In genomic region chr7:47076193-47076592, GRCm38 (mm10) we compare ENCODE assay signal across 27 mouse cellular contexts. TPM values are rescaled to one million over a fixed set of nuclear protein-coding genes. Genes with fewer than 3 reads are reported as not detected.
DNase-seq lines count a peak whose midpoint lies in the region; ATAC-seq and TF ChIP-seq lines count a peak whose summit lies in the region.
"Had no signal": no experiment of that assay in that cellular context is flagged by ENCODE, and none has a peak within 500 bp of the region (broad histone marks: within the 10 kb centered on the region; RNA-seq: fewer than 3 reads in every experiment).

No protein-coding gene starts in this region.

- H3K4me3 ChIP-seq in layer of hippocampus, adult 2 months, result no peak overlapping the region
- H3K4me3 ChIP-seq in brown adipose tissue, adult 24 weeks (ENCODE audit: insufficient read depth, low read depth, low read length), result no peak overlapping the region
- H3K4me3 ChIP-seq: embryonic facial prominence, embryonic 13.5 days; embryonic facial prominence, embryonic 15.5 days; erythroblast, embryonic 14.5 days; forebrain, embryonic 10.5 days; forebrain, embryonic 12.5 days had no signal

- intact Hi-C loops in left cerebral cortex, postnatal 4 days (cut with DNase I), result no loop called here

- H3K4me1 ChIP-seq in brown adipose tissue, adult 24 weeks (ENCODE audit: control insufficient read depth, insufficient read depth, insufficient read length, low read length), result peaks cover 16% of the 10 kb centered on the region
- H3K4me1 ChIP-seq: forebrain, embryonic 12.5 days had no signal

- DNase-seq in cerebellum, postnatal 14 days, result peak; percentile 61 to 71
- no peak for DNase-seq in layer of hippocampus, adult 2 months (ENCODE audit: low spot score in 2 of 2)
- no peak for DNase-seq in layer of hippocampus, adult 9-10 months (ENCODE audit: low spot score)
- peak; percentile 58 for DNase-seq in left cerebral cortex, postnatal 4 days
- no peak for DNase-seq in left cerebral cortex, adult 8-10 months (ENCODE audit: low spot score in 2 of 2)
- DNase-seq in testis, postnatal 14 days (ENCODE audit: low spot score), result no peak
- DNase-seq: adrenal gland, adult 8-10 months; adrenal gland, postnatal 14 days; adrenal gland, postnatal 36 days; cerebellum, adult 11-12 months; cerebellum, adult 2 months; cerebellum, adult 9-11 months; cerebellum, postnatal 36 days; embryo, embryonic 11 days had no signal

- no peak for TF ChIP-seq CTCF in layer of hippocampus, adult 2 months (conservative IDR thresholded peaks at IDR 0.05)

- ATAC-seq in cerebellum, adult (ENCODE audit: insufficient number of reproducible peaks, low FRiP score, low TSS enrichment), result no peak
- ATAC-seq: activated CD4-positive, CD25-positive, alpha-beta regulatory T cell, adult 4 months; forebrain, embryonic 14.5 days; forebrain, embryonic 16.5 days; Patski had no signal

- H3K27ac ChIP-seq in layer of hippocampus, adult 2 months, result peak overlapping the region; percentile 29; the same call in 1 of the 2 replicates
- H3K27ac ChIP-seq in brown adipose tissue, adult 24 weeks (replicated peaks; ENCODE audit: low read depth, low read length), result 0 out of 2 replicates have a peak overlapping the region, but pooled peaks have one; percentile 2
- H3K27ac ChIP-seq: embryonic facial prominence, embryonic 13.5 days; embryonic facial prominence, embryonic 15.5 days; forebrain, embryonic 10.5 days; forebrain, embryonic 12.5 days had no signal

RNA-seq across cellular contexts. Expression of gene Tmem86a, which starts 25.8 kb away (rescaled TPM):
- 10 to 100 TPM in 1 of 2 experiments, 1 to 10 TPM in 1; 9.8 to 14.0 TPM for total RNA-seq in layer of hippocampus, adult 2 months (2021)
- 10 to 100 TPM; 10.6 to 12.4 TPM for total RNA-seq in left cerebral cortex, postnatal 4 days (2021)
- total RNA-seq in left cerebral cortex, adult 8-10 months (2022), result 10 to 100 TPM; 18.5 to 19.6 (median 19.0) TPM
- 2.6 and 4.9 TPM in 2 replicates for polyA plus RNA-seq in brown adipose tissue, adult 24 weeks (2012; ENCODE audit: insufficient read depth, insufficient read length, missing spikeins)

RNA-seq across cellular contexts. Expression of gene Ptpn5, which starts 57.3 kb away (rescaled TPM):
- total RNA-seq in layer of hippocampus, adult 2 months (2021), result 100 to 1,000 TPM; 104 to 107 TPM
- 100 to 1,000 TPM; 138 to 140 TPM for total RNA-seq in left cerebral cortex, postnatal 4 days (2021)
- total RNA-seq in left cerebral cortex, adult 8-10 months (2022), result 100 to 1,000 TPM; 190 to 224 (median 202) TPM
- not detected in 2 replicates for polyA plus RNA-seq in brown adipose tissue, adult 24 weeks (2012; ENCODE audit: insufficient read depth, insufficient read length, missing spikeins)
- total RNA-seq: common myeloid progenitor, adult 5-6 weeks had no signal
- polyA plus RNA-seq: erythroblast, embryonic 14.5 days; G1E had no signal

Comparison
In these comparisons a context has a peak if more than half of its experiments do, and no peak if none do; other contexts are left out.
1. DNase-seq: peak in cerebellum, postnatal 14 days (2 of 2) and left cerebral cortex, postnatal 4 days (single experiment); none in layer of hippocampus, adult 2 months (0 of 2), layer of hippocampus, adult 9-10 months (single experiment), left cerebral cortex, adult 8-10 months (0 of 2) and testis, postnatal 14 days (single experiment).